Mouse (Mus musculus) midbrain, postnatal 0 days (tissue): ENCODE measurements at regions not wholly inside any gene's neighbourhood (a gene's known extent, or its start where the extent isn't known, plus 50 kb on each side); places are given as distances from the start of the nearest gene placed in this dataset.

Experiments used
- ATAC-seq: fragments of 200-750 bp; cut with Nextera tagmentation; 2 replicates; pipeline ENCODE4 v1.8.0; 2017; ENCODE audit warnings: moderate number of reproducible peaks, mild to moderate bottlenecking, moderate TSS enrichment, moderate library complexity; ENCODE audit not compliant: low FRiP score
- DNase-seq: peaks from one replicate; pipeline ENCODE4 v3.0.0-alpha.2; 2015; ENCODE audit warnings: low spot score
- H3K27ac ChIP-seq: fragments of 300-500 bp; sonication (generic); 2 replicates; pipeline ENCODE4 v1.5.1; 2014; ENCODE audit warnings: low read depth, mild to moderate bottlenecking, low read length, mixed read lengths
- H3K27me3 ChIP-seq: fragments of 300-500 bp; sonication (generic); 2 replicates; pipeline ENCODE4 v1.6.1; 2014; ENCODE audit warnings: low read length, control low read depth, mixed read lengths; ENCODE audit not compliant: insufficient read depth
- H3K36me3 ChIP-seq: fragments of 300-500 bp; sonication (generic); 2 replicates; pipeline ENCODE4 v1.6.1; 2014; ENCODE audit warnings: low read length, control low read depth, mixed read lengths; ENCODE audit not compliant: insufficient read depth
- H3K4me1 ChIP-seq: fragments of 300-500 bp; sonication (generic); 2 replicates; pipeline ENCODE4 v1.6.1; 2014; ENCODE audit warnings: mild to moderate bottlenecking, control low read depth, antibody characterized with exemption, low read length, mixed read lengths; ENCODE audit not compliant: insufficient read depth
- H3K4me2 ChIP-seq: fragments of 300-500 bp; sonication (generic); 2 replicates; pipeline ENCODE4 v1.6.1; 2014; ENCODE audit warnings: low read depth, mild to moderate bottlenecking, low read length, mixed read lengths; ENCODE audit not compliant: poor library complexity, severe bottlenecking
- H3K4me3 ChIP-seq: fragments of 300-500 bp; sonication (generic); 2 replicates; pipeline ENCODE4 v1.5.1; 2014; ENCODE audit warnings: low read depth, mild to moderate bottlenecking, low read length, moderate library complexity
- H3K9ac ChIP-seq: fragments of 300-500 bp; sonication (generic); replicated peaks from 2 replicates; pipeline ENCODE4 v1.6.1; 2014; ENCODE audit warnings: mild to moderate bottlenecking, low read length, moderate library complexity, mixed read lengths; ENCODE audit not compliant: poor library complexity, severe bottlenecking
- H3K9me3 ChIP-seq: fragments of 300-500 bp; sonication (generic); 2 replicates; pipeline ENCODE4 v1.6.1; 2016; ENCODE audit warnings: low read length, control low read depth
- CTCF ChIP-seq: IDR thresholded peaks from 2 replicates; pipeline ENCODE4 v1.5.1; 2016; ENCODE audit warnings: antibody characterized with exemption, mild to moderate bottlenecking
- WGBS: fragments of 180-500 bp; shearing (Covaris S2); extraction: QIAGEN DNeasy Blood & Tissue Kit; methylation state at CpG from one replicate; pipeline ENCODE4 v1.1.7; 2014; 5-methylcytosine and 5-hydroxymethylcytosine counted together

DNA sequence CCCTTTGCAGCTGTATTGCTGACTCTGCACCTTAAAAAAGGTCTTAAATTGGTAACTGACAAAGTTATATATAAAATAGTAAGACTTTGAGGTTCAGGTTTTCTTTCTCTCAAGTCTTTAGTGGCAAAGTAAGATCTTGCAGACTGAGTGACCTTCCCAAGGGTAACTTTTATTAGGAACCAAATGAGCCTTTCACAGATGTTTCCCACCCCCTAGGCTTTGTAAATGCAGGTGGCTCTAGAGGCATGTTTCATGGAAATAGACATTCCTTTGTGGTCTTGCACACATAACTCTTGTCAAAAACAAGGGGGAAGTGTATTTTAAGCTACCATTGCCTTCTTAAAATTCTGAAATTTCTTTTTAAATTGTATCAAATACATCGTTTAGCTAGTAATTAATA is 1125.0 kb downstream of the D3Ertd751e start:
- H3K4me3 ChIP-seq: no peak overlapping the region
- 94% methylated on average over 1 of the region's 1 CpGs for WGBS
- TF ChIP-seq CTCF: no peak

DNA sequence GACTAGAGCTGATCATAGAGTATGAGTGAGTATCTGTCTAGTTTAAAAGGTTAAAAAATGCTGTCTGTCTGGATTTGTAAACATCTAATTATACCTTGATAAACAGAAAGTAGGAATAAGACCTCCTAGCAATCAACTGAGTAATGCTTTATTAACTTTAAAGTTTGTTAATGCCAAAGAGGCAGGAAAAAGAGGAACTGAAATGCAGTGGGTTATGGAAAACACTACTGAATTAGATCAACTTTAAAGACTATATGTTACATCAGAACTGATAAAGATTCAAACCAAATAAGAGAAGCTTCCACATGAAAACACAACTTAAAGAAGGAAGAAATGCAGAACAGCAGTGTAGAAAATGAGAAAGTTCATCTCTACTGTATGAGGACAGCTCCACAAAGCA is 1136.6 kb downstream of the D3Ertd751e start:
- no peak for ATAC-seq
- Histone ChIP-seq H3K27ac (no peak overlapping the region), H3K9ac (no peak overlapping the region), H3K36me3 (no peaks in the 10 kb centered on the region), H3K9me3 (no peaks in the 10 kb centered on the region), H3K4me3 (no peak overlapping the region), H3K4me1 (no peaks in the 10 kb centered on the region), H3K4me2 (no peak overlapping the region), H3K27me3 (no peaks in the 10 kb centered on the region)
- TF ChIP-seq CTCF: no peak
- no peak for DNase-seq

More for the DNA sequence above, 1125.0 kb downstream of the D3Ertd751e start:
- Histone ChIP-seq H3K9ac (no peak overlapping the region), H3K4me1 (no peaks in the 10 kb centered on the region), H3K36me3 (no peaks in the 10 kb centered on the region), H3K27ac (no peak overlapping the region), H3K4me2 (no peak overlapping the region), H3K27me3 (no peaks in the 10 kb centered on the region), H3K9me3 (no peaks in the 10 kb centered on the region)
- DNase-seq: no peak
- ATAC-seq: no peak

DNA sequence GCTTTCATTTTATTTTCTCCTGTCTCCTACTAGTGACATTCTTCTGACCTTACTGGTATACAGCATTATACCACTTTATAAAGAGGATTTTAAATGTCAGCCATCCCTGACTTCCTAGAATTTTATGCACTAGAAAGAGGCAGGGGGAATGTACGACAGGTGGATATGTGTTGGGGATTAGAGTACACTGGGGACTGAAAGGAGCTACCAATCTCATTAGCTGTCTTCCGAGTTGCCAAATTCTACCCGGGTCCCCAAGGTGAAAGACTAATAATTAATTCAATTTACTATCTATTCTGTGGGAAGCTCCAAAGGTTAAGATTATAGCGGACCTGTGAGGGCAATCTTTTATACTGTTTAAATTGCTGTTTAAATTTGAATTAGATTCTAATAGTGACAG is 1142.1 kb downstream of the D3Ertd751e start:
- no peaks in the 10 kb centered on the region for H3K27me3 ChIP-seq
- H3K9ac ChIP-seq: no peak overlapping the region
- TF ChIP-seq CTCF: no peak
- H3K4me2 ChIP-seq: no peak overlapping the region
- no peaks in the 10 kb centered on the region for H3K4me1 ChIP-seq
- H3K27ac ChIP-seq: no peak overlapping the region
- 45% methylated on average over 4 of the region's 4 CpGs for whole genome bisulfite sequencing
- no peaks in the 10 kb centered on the region for H3K9me3 ChIP-seq
- DNase-seq: peak; percentile 13
- ATAC-seq: no peak
- H3K36me3 ChIP-seq: no peaks in the 10 kb centered on the region
- no peak overlapping the region for H3K4me3 ChIP-seq

DNA sequence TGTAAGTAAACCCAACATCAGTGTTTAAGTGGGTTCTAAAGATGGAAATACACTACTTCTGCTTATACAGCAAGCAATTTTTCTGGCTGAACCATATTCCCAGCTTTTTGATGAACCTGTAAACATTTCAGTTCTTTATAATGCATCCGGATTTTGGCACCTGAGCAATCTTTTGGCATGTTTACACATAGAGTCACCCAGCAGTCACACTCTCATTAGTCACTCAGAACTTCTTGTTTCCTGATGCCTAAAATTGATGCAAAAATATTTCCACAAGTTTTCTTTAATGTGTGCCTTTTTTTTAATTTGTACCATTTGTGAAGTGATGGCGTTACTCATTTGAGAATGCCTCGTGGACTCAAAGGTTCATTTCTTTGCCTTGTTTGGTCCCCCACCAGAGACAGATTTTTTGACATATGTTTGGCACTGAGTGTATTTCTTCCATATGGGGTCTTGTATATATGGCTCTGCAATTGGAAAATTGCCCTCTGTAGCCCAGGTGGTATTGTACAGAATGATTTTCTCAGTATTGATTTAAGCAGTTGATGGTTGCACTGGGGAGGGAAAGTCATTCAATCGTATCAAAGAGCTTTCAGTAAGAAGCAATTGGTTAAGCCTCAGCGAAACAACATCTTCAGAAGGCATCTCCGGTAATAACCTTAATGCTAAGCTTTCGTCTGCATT is 1149.7 kb downstream of the D3Ertd751e start:
- 77% methylated on average over 7 of the region's 7 CpGs for WGBS
- no peak; the same call in 1 of the 2 replicates for ATAC-seq
- Histone ChIP-seq H3K36me3 (no peaks in the 10 kb centered on the region), H3K4me2 (no peak overlapping the region), H3K9me3 (no peaks in the 10 kb centered on the region), H3K27me3 (no peaks in the 10 kb centered on the region), H3K4me1 (no peaks in the 10 kb centered on the region), H3K27ac (no peak overlapping the region), H3K9ac (no peak overlapping the region), H3K4me3 (no peak overlapping the region)
- no peak for TF ChIP-seq CTCF
- DNase-seq: peak; percentile 57

DNA sequence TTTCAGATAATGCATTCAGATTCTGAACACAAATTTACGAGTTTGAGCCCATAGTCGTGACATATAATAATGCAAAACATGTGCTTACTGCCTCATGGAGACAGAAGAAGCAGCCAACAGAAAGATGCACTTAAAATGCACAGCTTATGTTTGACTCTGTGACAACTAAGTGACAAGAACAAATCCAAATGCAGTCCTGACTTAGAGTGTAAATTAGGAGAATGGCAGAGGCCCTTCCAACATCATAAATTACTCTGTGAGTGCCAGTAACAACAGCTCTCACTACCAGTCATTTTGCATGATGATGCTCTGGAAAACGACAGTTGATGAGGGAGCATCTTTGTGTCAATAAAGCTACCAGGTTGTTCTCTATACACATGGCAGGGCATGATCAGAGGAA is 1153.4 kb downstream of the D3Ertd751e start:
- H3K4me2 ChIP-seq: no peak overlapping the region
- H3K36me3 ChIP-seq: no peaks in the 10 kb centered on the region
- no peaks in the 10 kb centered on the region for H3K9me3 ChIP-seq
- H3K27ac ChIP-seq: no peak overlapping the region
- H3K4me3 ChIP-seq: no peak overlapping the region
- no peaks in the 10 kb centered on the region for H3K4me1 ChIP-seq
- no peak overlapping the region for H3K9ac ChIP-seq
- DNase-seq (no peak), ATAC-seq (no peak)
- no peak for TF ChIP-seq CTCF
- H3K27me3 ChIP-seq: no peaks in the 10 kb centered on the region
- 64% methylated on average over 3 of the region's 3 CpGs for WGBS

DNA sequence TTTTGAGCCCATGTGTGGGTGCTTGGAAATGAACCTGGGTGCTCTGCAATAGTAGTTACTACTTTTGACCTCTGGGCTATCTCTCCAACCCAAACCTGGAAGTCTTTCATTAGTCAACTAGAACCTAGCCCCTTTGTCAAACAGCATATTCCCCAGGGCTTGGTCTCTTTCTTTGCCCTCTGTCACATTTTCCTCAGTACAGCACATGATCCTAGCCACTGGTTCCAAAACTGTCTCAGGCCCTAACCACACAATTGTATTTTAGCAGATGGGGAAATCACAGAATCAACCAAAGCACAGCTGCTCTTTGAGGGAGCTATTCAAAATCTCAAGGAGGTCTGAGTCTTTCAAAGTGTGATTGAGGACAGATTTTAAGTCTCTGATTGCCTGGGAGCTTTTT is 1155.5 kb downstream of the D3Ertd751e start:
- no peaks in the 10 kb centered on the region for H3K9me3 ChIP-seq
- H3K4me1 ChIP-seq: no peaks in the 10 kb centered on the region
- ATAC-seq (no peak), DNase-seq (no peak)
- no peak overlapping the region for H3K4me2 ChIP-seq
- no peak overlapping the region for H3K27ac ChIP-seq
- no peak overlapping the region for H3K4me3 ChIP-seq
- H3K9ac ChIP-seq: no peak overlapping the region
- no peaks in the 10 kb centered on the region for H3K27me3 ChIP-seq
- no peaks in the 10 kb centered on the region for H3K36me3 ChIP-seq
- TF ChIP-seq CTCF: no peak
